Mouse (Mus musculus) urinary bladder, postnatal 10 days (tissue): Measurements from ENCODE around the gene Cd47.

Experiments
- DNase-seq: peaks from one replicate; pipeline ENCODE4 v3.0.0; 2022; ENCODE audit warnings: low spot score

Gene Cd47

DNA sequence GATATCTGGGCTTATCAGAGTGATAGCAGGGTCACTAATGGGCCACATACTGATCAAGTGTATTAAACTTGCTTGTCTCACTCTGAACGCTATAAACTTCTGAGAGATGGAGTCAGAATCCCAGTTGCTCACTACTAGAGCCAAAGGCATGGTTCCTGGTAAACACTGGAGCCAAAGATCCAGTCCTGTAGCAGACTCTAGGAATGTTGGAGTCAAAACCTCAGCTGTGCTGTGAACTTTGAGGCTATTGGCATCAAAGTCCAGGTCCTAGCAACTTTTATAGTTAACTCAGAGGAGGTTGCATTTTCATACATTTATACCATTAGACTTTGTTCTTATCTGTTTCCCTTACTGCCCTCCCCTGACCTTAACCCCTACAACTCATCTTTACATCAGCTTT is 74.2 kb downstream of the Cd47 start:
- no peak for DNase-seq

DNA sequence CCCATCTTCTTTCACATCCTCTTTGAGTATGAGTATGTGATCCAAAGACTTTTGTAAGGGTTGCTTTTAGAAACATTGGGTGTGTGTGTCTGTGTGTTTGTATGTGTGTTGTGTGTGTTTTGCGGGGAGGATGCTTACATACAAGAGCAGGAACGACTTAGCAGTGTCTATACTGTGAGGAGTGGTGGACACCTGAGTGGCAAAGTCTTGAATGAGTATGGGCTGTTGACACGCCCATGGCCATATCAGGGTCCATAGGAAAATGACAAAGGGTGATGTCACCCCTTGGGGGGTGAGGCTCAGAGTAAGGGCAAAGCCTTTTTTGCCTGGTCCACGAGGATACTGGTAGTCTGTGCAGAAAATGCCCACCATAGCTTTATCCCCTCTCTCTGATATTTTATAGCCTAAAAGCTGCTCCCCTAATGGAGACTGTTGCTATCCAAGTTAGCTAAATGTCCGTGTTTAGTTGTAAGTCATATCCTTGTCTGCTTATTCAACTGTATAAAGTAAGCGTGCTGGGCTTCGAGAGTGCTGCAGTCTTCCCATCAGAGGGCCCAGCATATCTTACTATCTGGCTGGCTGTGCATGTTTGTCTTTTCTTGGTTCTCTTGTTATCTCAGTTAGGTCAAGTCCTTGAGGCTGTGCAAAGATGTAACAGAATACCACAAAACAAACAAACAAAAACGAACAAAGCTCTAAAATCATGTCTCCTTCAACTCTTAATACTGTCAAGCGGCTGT is 76.1 kb downstream of the Cd47 start:
- no peak for DNase-seq

DNA sequence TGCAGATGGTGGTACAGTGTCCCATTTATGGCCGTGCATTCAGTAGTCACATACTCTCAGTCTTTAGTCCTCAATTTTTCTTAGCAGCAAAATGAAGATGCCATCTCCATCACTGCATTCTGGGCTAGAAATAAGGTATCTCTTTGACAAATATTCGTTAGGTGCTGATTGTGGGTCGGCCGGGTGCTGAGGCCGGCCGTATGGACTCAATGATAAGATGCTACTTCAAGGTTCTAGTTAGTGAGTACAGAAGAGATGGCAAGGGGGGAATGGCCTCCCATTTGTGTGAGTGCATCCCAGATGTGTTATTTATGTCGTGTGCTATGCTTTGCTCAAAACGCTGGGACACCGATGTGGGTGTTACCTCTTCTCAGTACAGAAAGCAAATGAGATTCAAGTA is 76.9 kb downstream of the Cd47 start:
- no peak for DNase-seq

DNA sequence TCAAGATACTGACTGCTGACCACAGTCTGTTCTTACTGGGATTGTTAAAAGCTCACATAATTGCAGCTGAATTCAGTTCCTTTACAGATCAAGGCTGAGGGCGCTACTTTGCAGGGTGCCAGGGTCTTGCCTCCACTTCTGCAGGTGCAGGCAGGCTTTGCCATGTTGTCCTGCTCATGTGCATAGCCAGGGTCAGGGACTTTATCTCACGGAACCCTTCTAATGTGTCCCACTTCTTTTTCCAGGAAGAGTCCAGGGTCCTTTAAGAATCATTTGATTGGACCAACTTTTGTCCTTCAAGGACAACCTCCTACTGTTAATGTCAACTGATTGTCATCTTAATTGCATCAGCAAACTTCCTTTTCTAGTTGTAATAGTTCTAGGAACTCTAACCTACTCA is 77.7 kb downstream of the Cd47 start:
- DNase-seq = no peak

DNA sequence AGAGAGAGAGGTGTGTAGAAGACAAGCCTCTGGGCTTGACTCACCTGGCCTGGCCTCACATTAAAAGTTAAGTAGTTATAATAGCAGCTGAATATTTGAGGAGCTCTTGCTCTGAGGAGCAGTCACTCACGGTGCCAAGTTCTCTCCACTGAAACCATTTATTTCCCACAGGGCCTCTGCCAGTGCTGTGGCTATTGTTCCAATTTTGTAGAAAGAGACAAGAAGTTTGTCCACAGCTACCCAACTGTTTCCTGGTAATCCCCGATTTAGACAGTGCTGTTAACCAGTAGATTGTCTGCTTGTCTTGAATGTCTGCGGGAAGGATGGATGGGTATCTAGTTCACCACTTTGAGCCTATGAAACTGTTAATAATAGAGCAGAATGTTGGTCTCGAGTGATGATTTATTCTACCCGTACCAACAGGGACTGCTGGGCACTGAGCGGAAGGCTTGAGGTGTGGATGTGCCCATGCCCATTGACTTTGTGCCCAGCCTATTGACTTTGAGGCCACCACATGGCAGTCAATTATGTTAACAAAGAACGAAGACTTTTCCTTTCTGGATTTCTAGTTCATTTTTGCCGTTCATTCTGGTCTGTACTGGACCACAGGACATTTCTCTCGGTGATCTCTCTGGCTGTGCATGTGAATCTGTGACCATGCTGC is 86.2 kb downstream of the Cd47 start:
- DNase-seq = no peak

DNA sequence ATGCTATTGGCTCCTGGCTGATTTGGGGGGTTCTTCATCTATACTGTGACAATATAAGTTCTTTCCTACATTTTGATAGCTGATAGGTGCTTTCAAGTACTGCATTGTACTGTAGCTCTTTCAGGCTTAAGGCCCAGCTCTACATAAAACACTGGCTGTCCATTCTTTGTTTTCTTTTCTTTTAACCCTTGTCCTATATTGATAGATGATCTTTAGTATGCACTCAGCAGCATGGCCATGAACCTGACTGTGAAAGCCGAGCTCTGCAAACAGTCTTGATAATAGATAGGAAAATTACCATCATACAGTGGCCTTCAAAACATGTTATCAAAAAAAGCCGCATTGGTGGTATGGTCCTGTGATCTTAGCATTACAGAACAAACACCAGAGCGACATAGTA is 87.0 kb downstream of the Cd47 start:
- DNase-seq = no peak

DNA sequence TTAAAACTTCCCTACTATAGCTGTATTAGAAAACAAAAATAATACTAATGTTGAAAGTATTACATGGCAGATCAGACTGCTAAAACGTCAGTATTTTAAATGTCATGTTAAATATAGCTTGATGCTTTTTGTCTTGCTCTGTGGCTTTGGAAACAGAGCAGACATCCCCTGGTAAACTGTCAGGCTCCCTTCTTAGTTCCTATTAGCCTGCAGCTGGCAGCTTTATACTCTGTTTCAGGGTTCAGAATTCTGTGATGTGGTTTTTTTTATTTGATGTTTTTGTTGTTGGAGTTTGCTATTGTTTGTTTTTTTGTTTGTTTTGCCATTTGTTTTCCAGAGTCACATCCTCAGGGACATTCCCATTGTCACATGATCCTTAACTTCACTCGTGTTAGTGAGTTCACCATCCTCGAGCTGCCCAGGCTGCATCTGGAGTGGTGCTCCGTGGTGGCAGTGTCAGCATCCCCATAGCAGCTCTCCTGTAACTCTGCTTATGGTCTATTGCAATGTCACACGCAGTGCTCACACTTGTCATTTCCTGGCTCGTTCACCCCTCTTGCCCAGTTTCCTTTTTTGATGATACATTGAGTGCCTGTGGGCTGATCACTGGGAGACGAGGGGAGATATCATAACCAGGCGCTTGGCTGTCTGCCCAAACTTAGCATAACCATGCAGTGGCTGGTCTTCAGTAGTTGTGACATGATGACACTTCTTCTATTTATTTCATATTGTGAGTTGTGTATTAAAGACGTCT is 87.7 kb downstream of the Cd47 start:
- no peak for DNase-seq

DNA sequence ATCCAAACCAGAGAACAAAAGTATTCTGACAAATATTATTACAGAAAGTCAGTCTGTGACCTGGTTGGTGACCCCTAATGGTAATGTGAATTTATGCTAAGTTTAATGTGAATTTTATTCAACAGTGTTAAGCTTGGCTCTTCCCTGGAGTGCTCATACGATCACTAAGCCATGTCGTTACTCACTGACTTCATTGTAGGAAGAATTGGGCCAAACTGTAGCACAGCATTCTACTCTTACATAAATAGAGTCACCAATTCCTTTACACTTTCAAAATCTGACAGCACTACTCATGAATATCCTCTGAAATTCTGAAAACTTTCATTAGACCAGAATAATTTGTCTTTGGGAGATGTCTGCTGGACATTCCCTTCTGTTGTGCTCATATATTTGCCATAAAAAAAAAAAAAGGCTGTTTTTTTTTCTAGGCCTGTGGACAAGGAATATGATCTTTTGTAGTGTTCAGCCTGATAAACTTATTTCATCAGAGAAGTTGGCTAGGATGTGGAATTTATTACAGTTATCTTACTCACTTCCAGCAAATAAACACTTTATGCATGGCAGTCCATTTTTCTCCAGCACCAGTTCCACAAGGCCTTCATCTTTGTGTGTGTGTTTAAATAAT is 88.8 kb downstream of the Cd47 start:
- no peak for DNase-seq

DNA sequence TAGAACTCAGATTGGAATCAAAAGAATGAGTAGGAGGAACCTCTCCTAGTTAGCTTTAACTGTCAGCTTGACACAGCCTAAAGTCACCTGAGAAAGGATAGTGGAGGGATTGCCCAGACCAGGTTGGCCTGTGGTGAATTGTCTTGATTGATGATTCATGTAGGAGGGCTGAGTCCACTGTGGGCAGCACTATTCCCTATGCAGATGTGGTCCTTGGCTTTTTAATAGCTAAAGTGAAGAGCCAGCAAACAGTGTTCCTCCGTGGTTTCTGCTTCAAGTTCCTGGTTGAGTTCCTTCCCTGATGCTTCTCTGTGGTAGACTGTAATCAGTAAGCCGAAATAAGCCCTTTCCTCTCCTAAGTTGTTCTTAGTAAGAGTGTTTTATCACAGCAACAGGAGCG is 91.9 kb downstream of the Cd47 start:
- no peak for DNase-seq

DNA sequence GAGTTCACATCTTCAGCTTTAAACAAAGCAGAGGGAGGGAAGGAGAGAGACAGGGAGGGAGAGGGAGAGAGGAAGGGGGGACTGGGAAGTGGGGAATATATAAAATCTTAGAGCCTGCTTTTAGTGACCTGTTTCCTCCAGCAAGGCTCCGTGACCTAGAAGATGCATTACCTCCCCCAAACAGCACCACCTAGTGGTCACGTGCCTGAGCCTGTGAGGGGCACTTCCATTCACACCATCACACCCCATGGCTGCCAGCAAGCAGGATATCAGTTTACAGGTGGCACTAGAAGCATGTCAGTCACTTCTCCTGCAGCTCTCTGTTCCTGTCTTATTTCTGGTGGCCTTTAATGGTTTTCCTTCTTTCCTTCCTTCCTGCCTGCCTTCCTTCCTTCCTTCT is 92.6 kb downstream of the Cd47 start:
- no peak for DNase-seq

DNA sequence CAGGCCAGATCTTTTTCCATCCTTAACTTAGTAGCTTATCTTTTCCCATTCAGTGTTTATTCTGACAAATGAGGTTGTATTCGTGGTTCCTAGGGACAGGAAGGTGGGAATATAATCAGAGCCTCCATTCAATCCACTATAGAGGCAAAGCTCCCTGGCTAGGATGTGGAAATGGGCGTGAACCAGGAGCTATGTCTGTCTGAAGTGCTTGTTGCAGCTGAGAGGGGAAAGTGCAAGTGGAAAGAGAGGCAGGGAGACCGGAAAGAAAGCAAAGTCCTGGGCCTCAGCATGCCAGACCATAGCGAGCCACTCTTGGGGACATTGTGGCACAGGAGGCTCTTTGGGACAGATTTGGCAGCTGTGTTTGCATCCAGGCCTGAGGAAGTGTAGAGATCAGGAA is 94.3 kb downstream of the Cd47 start:
- no peak for DNase-seq

DNA sequence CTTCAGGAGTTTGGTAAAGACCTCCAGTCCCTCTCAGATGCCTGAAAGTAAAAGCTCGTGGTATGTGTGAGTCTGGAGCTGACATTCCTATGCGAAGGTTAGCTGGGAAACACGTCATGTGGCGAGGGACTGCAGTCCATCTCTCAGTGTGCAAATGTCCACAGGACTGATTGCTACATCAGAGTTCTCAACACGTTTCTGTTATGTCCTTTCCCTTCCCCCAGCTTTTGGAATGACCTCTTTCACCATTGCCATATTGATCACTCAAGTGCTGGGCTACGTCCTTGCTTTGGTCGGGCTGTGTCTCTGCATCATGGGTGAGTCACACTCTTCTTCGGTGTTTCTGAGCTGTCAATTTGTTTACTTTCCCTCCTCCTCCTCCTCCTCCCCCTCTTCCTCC is 95.8 kb downstream of the Cd47 start:
- DNase-seq = no peak

DNA sequence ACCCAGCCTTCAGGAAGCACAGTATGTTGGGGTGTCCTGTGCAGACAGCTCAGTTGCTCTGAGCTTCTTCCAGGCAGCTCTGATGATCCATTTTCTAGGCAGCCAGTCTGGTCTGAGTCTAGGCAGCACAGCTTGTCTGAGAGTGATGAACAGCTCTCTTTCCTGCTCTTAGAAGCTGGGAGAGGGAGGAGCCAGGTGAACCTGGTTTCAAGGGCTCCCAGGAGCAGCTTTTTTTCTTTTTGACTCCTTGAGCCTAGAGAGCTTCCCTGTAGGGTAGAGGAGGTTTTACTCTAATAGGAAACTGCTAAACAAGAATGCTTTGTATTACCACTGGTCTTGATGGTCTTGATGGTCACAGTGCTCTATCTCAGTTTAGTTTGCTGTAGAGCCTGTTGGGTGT is 101.1 kb downstream of the Cd47 start:
- DNase-seq = no peak

DNA sequence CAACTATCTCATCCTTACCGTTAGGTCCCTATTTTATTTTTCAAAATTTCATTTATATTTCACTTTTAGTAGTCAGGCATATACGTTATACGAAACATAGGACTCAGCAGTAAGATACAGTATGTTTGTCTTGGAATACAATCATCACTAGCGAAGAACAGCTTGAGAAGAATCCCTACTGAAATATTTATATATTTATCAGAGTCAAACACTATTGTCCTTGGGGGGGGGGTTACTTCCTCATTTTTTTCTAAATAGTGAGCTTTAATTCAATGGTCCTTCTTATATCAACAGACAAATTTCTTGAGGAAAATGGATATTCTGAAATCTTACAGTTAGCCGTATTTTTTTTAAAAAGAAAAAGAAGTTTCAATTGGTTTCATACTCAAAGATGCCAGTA is 101.8 kb downstream of the Cd47 start:
- DNase-seq = no peak

DNA sequence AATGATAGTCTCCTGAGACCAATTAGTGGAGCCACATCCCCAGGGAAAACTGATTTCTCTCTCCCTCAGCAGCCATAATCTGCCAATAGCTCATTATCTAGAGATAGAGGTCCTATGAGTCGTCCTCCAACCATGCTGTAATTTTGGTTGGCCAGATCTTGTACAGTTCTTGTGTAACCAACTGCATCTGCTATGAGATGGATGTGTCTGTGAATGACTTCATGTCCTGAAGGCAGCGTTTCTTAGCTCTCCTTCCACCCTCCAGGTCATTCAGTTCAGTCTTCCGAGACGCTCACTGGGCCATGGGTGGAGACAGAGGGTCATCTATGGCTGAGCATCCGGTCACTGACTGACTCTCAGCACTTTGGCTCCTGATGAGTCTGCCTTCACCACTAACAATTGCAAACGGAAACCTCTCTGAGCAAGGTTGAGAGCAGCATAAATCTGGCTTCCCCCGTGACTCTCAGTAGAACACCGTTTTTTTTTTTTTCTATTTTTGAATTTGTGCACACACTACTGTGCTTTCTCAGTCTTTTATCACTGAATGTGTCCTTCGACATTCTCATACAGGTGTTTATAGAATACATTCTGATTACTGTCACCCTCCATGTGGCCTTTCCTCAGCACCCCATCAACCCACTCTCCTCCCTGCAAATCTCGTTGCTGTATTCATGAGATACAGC is 104.1 kb downstream of the Cd47 start:
- no peak for DNase-seq

DNA sequence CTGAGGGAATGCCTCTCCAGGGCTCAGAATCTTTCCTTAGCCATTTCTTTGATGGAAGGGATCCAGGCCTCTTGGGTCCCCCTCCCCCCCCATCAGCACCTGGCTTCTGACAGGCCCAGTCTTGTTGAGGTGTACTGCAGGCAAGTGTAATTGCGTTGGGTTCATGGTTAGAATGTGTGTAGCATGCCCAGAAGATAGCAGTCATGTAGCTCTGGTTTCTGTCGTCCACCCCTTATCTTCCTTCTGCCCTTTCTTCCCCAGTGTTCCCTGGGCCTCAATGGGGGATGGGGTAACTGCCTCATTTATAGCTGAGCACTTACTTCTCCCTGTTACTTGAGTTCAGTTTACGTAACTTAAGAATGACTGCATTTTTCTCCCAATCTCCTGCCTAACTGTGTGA is 104.7 kb downstream of the Cd47 start:
- DNase-seq = no peak

DNA sequence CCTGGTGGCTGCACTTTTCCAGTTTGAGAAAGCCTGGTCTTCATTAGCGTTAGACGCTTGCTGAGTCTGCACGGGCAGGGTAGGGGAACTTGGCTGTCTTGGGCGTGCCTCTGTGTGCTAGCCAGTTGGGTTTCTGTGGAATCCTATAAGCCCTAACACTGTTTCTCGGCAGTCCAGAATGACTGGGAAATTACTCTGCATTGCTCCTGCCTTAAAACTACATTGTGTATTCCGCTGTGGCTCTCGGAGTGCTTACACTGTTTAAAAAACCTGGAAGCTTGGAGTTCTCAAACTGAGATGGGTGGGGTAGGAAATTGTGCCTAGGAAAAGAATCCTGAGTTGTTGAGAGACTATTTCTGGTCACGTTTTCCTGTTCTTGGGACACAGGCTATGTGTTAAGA is 105.3 kb downstream of the Cd47 start:
- no peak for DNase-seq

DNA sequence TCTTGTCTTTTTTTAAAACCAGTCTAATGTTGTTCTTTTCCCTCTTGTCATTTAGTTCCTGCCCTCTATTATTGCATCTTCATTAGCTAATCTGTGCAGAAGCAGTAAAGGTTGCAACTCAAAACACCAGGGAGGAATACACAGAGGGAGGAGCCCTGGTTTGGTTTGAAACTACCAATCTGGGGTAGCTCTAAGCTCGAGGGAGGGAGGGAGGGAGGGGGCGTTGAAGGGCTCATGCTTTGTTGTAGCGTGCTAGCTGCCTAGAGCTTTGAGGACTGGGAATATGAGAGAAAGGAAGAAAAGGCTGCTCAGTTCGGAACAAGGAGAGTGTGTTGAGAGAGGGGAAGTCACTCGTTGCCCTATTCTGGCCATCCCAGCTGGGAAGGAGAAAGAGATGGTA is 105.7 kb downstream of the Cd47 start:
- no peak for DNase-seq

DNA sequence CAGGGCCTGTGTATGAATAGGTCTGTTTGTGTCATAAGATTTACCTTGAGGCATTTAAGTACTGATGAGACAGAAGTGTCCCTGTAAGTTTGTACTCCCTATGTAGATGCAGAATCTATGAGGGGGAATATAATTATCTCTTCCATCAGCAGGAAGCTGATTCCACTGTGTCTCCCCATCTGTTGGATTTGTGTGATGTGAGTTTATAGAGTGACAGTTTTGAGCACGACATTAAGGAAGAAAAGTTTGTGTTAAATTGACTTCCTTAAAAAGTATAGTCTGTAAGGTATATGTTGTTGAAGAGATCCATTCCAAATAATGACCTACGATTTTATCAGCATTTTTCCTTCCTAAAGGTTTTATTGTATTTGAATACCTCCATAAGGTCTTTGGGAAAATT is 106.6 kb downstream of the Cd47 start:
- DNase-seq = no peak

DNA sequence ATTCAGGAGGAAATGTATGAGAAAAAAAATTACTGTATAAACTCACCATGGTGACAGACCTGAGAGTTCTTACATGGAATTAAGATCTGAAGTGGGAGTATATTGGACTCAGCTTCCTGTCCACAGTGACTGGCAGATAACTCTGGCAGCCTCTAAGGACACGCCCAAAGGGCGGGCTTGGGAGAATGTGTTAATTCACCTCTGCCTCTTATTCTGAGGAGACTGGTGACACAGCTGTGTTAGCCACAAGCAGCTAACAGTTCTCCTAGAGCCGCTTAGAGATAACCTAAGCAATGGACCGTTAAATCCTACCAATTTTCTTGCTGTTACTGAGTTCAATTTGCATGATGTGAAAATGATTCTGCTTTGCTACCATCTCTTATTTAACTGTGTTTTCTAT is 107.0 kb downstream of the Cd47 start:
- no peak for DNase-seq

DNA sequence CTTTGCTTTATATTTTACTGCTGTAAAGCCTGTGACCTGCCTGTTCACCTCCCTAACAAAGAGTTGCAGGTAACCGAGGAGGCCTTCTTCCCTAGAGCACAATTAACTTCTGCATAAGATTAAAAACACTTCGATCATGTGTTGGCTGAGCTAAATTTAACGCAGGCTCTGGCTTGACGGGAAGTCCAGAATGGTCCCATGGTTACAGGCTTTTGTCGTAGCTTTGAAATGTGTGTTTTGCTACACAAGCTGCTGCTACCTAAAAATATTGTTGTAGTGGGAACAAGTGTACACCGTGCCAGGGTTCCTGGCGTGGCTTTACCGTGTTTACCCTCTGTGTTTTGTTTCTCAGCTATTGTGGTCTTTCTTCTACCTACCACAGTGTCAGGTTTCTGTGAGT is 109.2 kb downstream of the Cd47 start:
- DNase-seq = no peak

DNA sequence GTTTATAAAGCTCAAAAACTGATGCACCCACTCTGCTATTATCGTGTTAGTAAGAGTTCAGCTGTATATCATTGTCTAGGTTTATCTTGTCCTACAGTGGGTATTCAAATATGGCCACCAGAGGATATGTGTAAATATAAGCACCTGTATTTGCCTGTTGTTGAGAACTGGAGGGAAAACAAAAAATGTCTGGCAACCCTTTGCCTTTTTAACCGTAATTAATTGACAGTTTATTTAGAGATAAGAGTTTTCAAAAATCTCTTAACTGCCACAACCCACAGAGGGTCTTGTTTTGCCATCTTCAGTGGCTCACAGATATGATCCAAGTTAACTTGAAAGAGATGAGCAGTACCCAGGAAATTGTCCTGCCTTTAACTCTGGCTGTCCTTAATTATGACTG is 113.8 kb downstream of the Cd47 start:
- DNase-seq = no peak
